Mouse (Mus musculus): Measurements from ENCODE around the gene Slc25a22. TPM values are rescaled to one million over a fixed set of nuclear protein-coding genes. Genes with fewer than 3 reads are reported as not detected.

The Slc25a22 gene
- polyA plus RNA-seq, 1 experiment from 2014 or later, result 109 TPM

DNA sequence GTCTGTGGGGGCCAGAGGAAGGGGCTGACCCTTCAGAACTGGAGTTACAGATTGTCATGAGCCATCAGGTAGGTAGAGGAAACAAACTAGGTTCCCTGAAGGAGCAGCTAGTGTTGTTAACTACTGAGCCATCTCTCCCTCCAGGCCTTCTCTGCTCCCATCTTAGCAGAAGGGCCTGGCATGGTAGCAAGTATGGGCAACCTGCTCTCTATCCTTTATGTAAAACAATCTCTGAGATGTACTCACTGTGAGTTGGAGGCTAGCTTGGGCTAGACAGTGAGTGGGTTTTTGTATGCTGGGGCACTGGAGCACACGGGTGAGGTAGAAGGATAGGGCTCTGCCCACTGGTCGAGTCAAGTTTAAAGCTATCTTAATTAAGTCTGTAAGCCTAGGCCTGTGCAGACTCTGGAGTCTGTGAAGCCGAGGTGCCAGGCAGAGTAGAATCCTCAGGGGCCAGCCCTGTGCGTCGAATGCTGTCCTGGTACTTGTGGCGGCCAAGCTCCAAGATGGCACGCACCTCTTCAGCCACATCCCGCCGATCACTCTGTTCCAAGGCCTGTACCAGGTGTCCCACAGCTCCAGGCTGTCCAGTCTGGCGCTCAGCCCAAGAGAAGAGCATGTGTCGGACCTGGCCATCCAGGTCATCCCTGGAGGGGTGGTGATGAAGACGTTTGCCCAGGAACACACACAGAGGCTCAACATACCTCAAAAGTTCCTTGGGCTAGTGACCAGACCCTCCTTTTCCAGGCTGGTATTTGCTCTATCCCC lies 693 bp upstream of the Slc25a22 start:
- Histone ChIP-seq H3K27ac (peak overlapping the region; percentile 87; the same call in 1 of the 2 replicates), H3K4me3 (peak overlapping the region; percentile 74; the same call in 1 of the 2 replicates), H3K4me2 (peak overlapping the region; percentile 92; the same call in 1 of the 2 replicates), H3K9ac (peak overlapping the region; percentile 80; the same call in 1 of the 2 replicates), H3K36me3 (replicated peaks) (0 out of 2 replicates have a peak, but pooled peaks cover 2% of the 10 kb centered on the region), H3K4me1 (peaks cover 49% of the 10 kb centered on the region), H3K27me3 (replicated peaks) (no peaks in the 10 kb centered on the region), H3K9me3 (no peaks in the 10 kb centered on the region)
- no peak for ATAC-seq (replicated peaks)
- WGBS, result 90% methylated on average over 12 of the region's 12 CpGs

DNA sequence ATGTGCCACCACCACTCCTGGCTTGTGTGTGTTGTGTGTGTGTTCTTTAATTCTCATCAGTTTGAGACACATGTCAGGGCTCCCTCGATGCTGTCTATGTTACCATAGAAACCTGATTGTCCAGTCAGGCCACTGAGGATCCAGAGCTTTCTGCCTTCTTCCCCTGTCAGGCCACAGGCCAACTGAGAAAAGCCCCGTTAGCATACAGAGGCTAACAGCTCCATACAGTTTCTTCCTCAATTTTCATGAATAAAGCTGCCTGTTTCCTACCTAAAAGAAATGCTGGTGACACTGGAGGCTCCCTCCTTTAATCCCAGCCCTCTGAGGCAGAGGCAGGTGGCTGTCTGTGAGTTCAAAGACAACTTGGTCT lies 1.2 kb downstream of the Slc25a22 start:
- H3K9ac ChIP-seq, result peak overlapping the region; percentile 80; the same call in 1 of the 2 replicates
- 38% methylated on average over 2 of the region's 2 CpGs for WGBS
- H3K9me3 ChIP-seq, result no peaks in the 10 kb centered on the region
- peak overlapping the region; percentile 87 for H3K27ac ChIP-seq
- H3K4me2 ChIP-seq, result peak overlapping the region; percentile 92
- ATAC-seq (replicated peaks), result no peak
- H3K36me3 ChIP-seq (replicated peaks), result peaks cover 8% of the 10 kb centered on the region
- H3K4me3 ChIP-seq, result peak overlapping the region; percentile 74
- H3K4me1 ChIP-seq, result peaks cover 50% of the 10 kb centered on the region
- no peaks in the 10 kb centered on the region for H3K27me3 ChIP-seq (replicated peaks)

DNA sequence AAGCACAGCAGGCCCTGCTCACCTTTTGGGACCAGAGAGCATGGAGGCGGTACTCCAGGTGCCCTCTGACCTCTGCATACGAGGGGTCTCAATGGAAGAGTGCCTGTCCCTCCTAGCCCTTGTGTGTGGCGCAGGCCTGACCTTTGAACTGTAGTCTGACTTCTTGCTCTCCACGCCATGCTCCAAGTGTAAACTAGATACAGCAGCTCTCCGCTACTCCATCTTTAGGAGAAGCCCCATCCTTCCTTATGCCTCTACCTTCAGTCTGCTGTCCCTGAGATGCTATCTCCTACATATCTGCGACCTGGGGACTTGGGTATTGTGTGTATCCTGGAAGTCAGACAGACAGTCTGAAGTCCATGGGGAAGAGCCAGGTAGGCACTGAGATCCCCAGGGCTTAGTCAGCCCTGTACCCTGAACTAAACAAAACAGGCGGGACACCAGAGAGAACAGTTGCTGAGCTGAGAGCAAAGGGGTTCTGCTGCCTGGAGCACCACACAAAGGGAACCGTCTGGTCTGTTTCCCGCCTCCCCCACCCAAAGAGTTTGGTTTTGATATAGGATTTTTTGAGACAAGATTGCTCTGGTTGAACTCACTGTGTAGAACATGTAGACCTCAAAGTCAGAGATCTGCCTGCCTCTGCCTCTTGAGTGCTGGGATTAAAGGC lies 1.7 kb downstream of the Slc25a22 start:
- 74% methylated on average over 9 of the region's 9 CpGs for WGBS

DNA sequence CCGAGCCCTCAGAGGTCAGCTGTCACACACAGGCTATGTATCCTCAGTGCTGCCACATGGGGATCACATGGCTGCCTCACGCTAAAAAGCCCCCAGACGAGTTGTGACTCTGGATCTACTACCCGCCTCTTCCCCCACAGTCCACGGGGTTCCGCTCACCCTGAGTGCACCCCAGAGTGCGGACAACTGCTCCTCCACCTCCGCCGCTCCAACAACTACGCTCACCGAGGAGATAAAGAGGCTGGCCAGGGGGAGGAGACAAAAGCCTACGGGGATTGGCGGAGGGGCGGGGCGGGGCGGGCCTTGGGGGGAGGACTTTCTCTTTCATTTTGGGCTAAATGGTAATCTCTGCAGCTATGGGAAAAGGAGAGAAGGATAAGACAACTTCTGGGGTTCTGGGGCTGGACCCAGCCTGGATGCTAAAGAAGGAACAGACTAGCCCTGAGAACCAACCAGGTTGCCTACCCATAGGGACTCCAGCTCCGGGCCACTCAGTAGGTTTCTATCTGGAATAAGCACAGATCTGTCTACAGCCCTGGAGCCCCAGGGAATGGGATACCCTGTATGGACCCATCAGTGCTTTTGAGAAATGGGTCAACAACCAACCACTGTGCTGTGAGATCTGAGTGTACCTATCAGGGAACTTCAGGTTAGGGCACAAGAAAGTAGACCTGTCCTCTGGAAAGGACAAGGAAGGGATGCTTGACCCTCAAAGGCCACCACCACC lies 2.4 kb downstream of the Slc25a22 start:
- Histone ChIP-seq H3K9me3 (no peaks in the 10 kb centered on the region), H3K9ac (peak overlapping the region; percentile 72), H3K36me3 (replicated peaks) (peaks cover 15% of the 10 kb centered on the region), H3K27me3 (replicated peaks) (no peaks in the 10 kb centered on the region), H3K4me1 (peaks cover 52% of the 10 kb centered on the region), H3K4me3 (peak overlapping the region; percentile 70), H3K4me2 (peak overlapping the region; percentile 92), H3K27ac (peak overlapping the region; percentile 84)
- 4% methylated on average over 16 of the region's 17 CpGs for WGBS
- no peak for ATAC-seq (replicated peaks)

More for the DNA sequence above, 1.7 kb downstream of the Slc25a22 start:
- Histone ChIP-seq H3K4me3 (no peak overlapping the region; the same call in none of the 2 replicates), H3K9ac (no peak overlapping the region), H3K36me3 (replicated peaks) (peaks cover 13% of the 10 kb centered on the region), H3K9me3 (no peaks in the 10 kb centered on the region), H3K4me2 (peak overlapping the region; percentile 92), H3K27me3 (replicated peaks) (no peaks in the 10 kb centered on the region), H3K27ac (peak overlapping the region; percentile 84; the same call in 1 of the 2 replicates), H3K4me1 (peaks cover 50% of the 10 kb centered on the region)
- no peak for ATAC-seq (replicated peaks)

DNA sequence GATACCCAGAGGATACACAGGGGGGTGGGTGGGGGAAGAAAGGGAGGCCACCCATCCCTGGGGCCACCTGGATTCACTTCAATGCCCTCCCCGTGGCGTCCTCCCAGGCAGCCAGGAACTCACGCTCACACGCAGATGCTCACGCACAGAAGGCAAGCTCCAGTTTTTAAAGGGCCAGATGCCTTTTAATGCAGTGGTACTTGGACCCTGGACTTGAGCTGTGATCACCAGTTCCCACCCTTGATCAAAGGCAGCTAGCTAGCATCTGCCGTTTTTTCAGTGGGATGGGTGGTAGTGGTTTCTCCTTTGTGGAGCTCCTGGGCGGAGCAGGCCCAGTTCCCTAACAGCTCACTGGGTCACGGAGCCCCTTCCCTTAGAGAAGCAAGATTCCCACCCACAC lies 3.2 kb downstream of the Slc25a22 start:
- 11% methylated on average over 8 of the region's 8 CpGs for WGBS
- Histone ChIP-seq H3K9me3 (no peaks in the 10 kb centered on the region), H3K9ac (peak overlapping the region; percentile 72), H3K27me3 (replicated peaks) (no peaks in the 10 kb centered on the region), H3K4me2 (peak overlapping the region; percentile 92), H3K4me3 (peak overlapping the region; percentile 70), H3K27ac (peak overlapping the region; percentile 84), H3K36me3 (replicated peaks) (peaks cover 15% of the 10 kb centered on the region), H3K4me1 (peaks cover 60% of the 10 kb centered on the region)
- ATAC-seq (replicated peaks), result peak; percentile 12; the same call in 1 of the 2 replicates

DNA sequence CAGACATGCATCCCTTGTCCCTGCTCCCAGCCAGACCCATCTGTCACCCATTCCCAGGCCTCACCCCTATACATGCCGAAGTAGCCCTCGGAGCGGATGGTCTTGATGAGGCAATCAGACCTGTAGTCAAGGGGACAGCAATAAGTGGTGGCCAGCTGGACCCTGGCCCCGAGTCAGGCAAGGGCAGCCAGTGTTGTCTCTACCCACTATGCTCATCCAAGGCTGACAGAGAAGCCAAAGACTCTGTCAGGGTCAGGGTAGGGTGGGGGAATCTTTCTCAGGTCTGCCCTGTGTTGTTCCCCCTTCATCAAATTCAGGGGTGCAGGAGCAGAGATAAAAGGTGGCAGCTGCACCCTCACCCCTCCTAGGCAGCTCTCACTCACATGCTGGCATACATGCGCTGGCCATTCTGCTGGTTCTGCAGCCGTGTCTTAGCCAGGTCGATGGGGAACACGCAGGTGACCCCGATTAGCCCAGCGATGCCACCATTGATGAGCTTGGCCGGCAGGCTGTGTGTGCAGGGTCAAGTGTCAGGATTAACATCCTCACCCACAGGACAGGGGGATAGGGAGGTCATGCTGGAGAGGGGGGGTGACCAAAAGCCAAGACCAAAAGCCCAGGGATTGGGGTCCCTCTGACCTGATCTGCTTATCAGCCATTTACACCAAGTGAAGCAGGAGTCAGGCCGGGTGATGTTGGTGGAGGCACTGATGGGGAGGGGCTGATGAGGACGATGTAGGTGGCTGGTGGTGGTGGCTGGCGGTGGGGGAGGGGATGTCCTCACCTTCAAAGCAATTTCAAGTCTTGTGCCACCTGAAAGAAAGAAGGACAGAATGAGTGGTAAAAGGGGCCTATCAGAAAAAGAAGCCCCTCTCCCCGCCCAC lies 3.9 kb downstream of the Slc25a22 start:
- H3K4me3 ChIP-seq, result peak overlapping the region; percentile 70
- H3K4me1 ChIP-seq, result peaks cover 67% of the 10 kb centered on the region
- H3K4me2 ChIP-seq, result peak overlapping the region; percentile 92
- H3K27me3 ChIP-seq (replicated peaks), result no peaks in the 10 kb centered on the region
- 70% methylated on average over 15 of the region's 15 CpGs for WGBS
- H3K27ac ChIP-seq, result peak overlapping the region; percentile 84
- peaks cover 15% of the 10 kb centered on the region for H3K36me3 ChIP-seq (replicated peaks)
- no peak for ATAC-seq (replicated peaks)
- no peaks in the 10 kb centered on the region for H3K9me3 ChIP-seq
- peak overlapping the region; percentile 72 for H3K9ac ChIP-seq

DNA sequence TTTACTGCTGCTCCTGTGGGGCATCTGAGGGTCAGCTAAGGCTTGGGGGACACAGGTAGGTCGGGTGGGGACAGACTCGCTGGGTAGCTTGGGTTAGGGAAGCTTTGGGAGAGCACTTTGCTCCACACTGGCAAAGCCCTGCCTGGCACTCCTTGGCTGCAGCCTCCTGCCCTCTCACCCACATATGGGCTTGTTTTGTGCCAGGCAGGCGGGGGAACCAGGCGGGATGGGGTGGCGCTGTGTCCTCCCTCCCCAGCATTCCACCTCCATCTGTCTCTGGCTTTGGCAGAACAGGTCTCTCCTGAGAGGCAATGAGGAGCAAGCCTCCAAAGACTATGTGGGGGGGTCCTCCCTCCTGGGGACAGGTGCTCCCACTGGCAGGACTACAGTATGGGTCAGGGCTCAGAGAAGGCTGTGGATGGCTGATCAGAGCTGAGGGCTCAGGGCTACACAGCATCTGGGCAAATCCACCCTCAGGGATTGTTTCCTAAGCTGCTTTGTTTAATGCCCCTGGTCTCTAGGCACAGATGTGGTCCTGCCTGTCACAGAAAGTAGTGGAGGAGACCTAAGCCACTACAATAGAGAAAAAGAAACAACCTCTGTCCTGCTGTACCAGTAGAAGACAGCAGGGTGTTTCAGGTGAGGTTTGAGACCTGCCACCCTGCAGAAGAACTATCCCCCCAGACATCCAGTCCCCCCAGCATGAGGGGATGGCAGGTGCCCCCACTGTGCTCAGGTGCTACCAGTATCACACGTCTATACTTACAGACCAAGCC lies 4.8 kb downstream of the Slc25a22 start:
- no peaks in the 10 kb centered on the region for H3K9me3 ChIP-seq
- H3K4me2 ChIP-seq, result peak overlapping the region; percentile 92
- no peak overlapping the region for H3K27ac ChIP-seq
- peak overlapping the region; percentile 70; the same call in 1 of the 2 replicates for H3K4me3 ChIP-seq
- peaks cover 71% of the 10 kb centered on the region for H3K4me1 ChIP-seq
- no peak for ATAC-seq (replicated peaks)
- peak overlapping the region; percentile 72; the same call in 1 of the 2 replicates for H3K9ac ChIP-seq
- 80% methylated on average over 6 of the region's 6 CpGs for WGBS
- no peaks in the 10 kb centered on the region for H3K27me3 ChIP-seq (replicated peaks)
- peaks cover 15% of the 10 kb centered on the region for H3K36me3 ChIP-seq (replicated peaks)

DNA sequence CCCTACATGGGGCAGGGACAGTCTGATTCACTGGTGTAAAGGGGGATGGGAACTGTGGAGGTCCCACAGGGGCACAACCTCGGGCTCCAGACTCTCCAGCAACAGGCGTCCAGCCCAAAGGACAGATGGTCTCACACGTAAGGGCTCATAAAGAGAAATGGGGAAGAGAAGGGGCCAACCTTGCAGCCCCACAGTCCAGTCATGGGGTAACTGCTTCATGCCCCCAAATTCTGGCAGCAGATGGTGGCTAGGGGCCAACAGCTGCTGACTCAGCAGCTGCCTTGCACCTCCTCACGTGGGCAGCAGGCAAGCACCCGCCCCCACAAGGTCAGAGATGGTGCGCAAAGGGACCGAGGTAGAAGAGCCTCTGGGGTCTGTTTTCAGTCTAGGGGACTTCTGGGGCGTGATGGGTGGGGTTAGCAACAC lies 5.5 kb downstream of the Slc25a22 start:
- peaks cover 69% of the 10 kb centered on the region for H3K4me1 ChIP-seq
- 89% methylated on average over 8 of the region's 8 CpGs for WGBS
- H3K27me3 ChIP-seq (replicated peaks), result no peaks in the 10 kb centered on the region
- no peak for ATAC-seq (replicated peaks)
- H3K9ac ChIP-seq, result no peak overlapping the region
- H3K27ac ChIP-seq, result no peak overlapping the region
- peaks cover 15% of the 10 kb centered on the region for H3K36me3 ChIP-seq (replicated peaks)
- H3K4me3 ChIP-seq, result no peak overlapping the region
- no peaks in the 10 kb centered on the region for H3K9me3 ChIP-seq
- H3K4me2 ChIP-seq, result no peak overlapping the region

DNA sequence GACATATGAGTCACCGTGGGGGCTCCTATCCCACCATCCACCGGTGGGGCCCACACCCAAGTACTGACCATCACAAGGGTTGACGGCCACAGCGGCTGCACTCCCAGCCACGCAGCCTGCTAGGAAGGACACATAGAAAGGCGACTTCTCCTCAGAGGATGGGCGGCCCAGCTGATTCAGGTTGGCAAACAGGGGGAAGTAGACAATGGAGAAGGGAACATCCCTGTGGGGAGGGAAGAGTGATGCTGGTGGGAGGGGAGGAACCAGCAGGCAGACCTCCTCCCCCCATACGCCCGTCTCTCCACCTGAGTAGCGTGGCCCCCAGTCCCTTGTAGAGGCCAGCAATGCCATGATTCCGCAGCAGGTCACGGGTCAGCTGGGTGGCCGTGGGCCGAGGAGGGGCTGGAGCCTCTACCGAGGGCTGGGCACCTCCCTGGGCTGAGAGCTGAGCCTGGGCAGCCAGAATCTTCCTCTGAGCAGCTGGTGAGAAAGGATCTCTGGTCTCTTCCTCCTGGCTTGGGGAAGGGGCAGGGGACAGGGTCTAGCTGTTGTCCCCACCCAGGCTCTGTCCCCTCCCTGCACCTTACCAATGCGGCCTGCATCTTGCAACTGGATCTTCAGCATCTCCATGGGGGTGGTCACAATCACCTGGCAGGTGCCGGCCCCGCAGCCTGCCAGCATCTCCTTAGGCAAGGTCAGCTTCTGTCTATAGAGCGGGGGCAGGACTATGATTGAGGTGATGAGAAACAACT lies 6.1 kb downstream of the Slc25a22 start:
- no peak overlapping the region for H3K9ac ChIP-seq
- H3K4me1 ChIP-seq, result peaks cover 65% of the 10 kb centered on the region
- H3K4me3 ChIP-seq, result no peak overlapping the region
- peaks cover 15% of the 10 kb centered on the region for H3K36me3 ChIP-seq (replicated peaks)
- H3K27ac ChIP-seq, result no peak overlapping the region
- no peaks in the 10 kb centered on the region for H3K9me3 ChIP-seq
- ATAC-seq (replicated peaks), result no peak
- no peaks in the 10 kb centered on the region for H3K27me3 ChIP-seq (replicated peaks)
- no peak overlapping the region for H3K4me2 ChIP-seq
- WGBS, result 92% methylated on average over 19 of the region's 19 CpGs

DNA sequence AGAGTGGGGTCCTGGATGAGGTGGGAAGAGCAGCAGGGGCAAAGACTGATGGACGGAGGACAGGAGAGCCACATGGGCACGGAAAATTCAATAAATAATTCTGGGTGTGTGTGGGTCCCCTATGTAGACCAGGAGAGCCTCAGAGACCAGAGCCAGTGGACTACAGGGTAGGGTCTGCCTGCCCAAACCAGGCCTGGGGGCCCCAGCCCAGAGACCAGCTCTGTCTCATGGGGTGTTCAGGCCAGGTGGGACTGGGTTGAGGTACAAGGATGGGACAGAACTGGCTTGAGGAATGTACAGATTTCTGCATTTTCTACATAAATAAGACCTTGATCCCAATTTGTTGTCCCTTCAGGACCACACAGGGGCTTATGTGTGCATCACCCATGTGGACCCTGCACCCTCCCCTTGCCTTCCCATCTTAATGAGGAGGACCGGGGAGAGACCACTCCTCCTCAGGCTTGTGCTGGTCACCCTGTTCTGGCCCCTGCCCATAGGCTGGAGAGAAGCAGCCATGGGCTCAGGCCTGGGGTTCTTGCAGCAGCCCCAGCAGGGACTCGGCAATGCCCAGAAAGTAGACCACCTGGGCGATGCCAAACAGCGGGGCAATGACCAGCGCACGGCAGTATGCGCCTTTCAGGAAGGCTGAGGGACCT lies 7.0 kb downstream of the Slc25a22 start:
- H3K9me3 ChIP-seq, result no peaks in the 10 kb centered on the region
- H3K27me3 ChIP-seq (replicated peaks), result no peaks in the 10 kb centered on the region
- 94% methylated on average over 9 of the region's 9 CpGs for WGBS
- peaks cover 15% of the 10 kb centered on the region for H3K36me3 ChIP-seq (replicated peaks)
- ATAC-seq (replicated peaks), result no peak
- H3K4me2 ChIP-seq, result no peak overlapping the region
- no peak overlapping the region for H3K27ac ChIP-seq
- H3K4me3 ChIP-seq, result no peak overlapping the region
- no peak overlapping the region for H3K9ac ChIP-seq
- peaks cover 56% of the 10 kb centered on the region for H3K4me1 ChIP-seq
